Mouse (Mus musculus) lung, postnatal 36 days (tissue): Measurements from ENCODE around the gene Pafah1b1.

Source experiments
- DNase-seq: peaks from one replicate; pipeline ENCODE4 v3.0.0; 2022; ENCODE audit warnings: mixed read lengths

Gene Pafah1b1

DNA sequence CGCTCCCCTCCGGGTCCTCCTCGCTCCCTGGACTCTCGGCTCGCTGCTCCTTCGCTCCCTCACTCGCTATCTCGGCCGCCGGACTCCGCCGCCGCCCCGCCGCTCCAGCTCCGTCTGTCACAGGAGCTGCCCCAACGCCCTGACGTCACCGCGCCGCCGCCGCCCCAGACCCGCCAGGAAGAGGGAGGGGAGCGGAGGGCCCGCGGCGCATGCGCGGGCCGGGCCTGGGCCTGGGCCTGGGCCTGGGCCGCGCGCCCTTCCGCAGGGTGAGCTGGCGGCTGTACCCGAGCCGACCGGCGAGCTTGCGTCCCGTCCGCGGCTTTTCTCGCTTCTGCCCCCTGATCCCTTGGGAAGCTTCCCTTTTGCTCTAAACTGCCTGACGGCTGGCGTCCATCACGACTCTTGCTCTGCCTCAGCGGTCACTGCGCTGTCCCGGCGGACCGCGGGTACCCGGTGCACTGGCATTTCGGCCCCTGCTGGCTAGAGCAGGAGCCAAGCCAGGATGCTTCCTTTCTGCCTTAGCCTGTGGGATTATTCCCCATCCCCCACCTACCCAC lies at the start of gene Pafah1b1:
TSS of gene Pafah1b1 (minus strand) at position 436 of the 557 bp plus-strand sequence.
- peak; percentile 96 for DNase-seq

GRCm38 (mm10) chr11:74772386-74772785 lies 47.9 kb upstream of the Pafah1b1 start:
- DNase-seq: no peak

- DNase-seq: no peak
These were observed 47.2 kb upstream of the Pafah1b1 start for GRCm38 (mm10) chr11:74771650-74772049.

DNA sequence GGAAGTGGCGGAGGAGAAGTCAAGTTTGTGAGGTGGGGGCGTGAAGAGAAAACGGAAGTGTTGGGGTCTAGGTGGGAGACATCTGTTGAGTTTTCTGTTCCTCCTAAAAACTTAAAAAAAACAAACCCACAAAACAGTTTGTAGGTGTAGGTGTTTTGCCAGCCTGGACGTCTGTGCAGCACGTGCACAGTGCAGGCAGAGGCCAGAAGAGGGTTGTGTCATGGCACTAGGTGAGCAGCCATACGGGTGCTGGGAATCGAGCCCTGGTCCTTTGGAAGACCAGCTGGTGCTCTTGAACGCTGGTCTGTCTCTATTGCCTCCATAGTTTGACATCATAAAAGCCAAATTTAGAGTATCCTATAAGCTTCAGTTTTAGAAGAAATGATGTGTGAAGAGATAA lies 46.8 kb upstream of the Pafah1b1 start:
- DNase-seq: no peak

GRCm38 (mm10) chr11:74770595-74771207 lies 46.2 kb upstream of the Pafah1b1 start, which contains the start of gene Mettl16:
Gene Mettl16, plus strand, starts transcription at chr11:74770830.
- peak; percentile 97 for DNase-seq

- DNase-seq: no peak
These were observed 45.6 kb upstream of the Pafah1b1 start for GRCm38 (mm10) chr11:74770037-74770436.

GRCm38 (mm10) chr11:74768045-74768444 lies 43.6 kb upstream of the Pafah1b1 start:
- DNase-seq: peak; percentile 70

DNA sequence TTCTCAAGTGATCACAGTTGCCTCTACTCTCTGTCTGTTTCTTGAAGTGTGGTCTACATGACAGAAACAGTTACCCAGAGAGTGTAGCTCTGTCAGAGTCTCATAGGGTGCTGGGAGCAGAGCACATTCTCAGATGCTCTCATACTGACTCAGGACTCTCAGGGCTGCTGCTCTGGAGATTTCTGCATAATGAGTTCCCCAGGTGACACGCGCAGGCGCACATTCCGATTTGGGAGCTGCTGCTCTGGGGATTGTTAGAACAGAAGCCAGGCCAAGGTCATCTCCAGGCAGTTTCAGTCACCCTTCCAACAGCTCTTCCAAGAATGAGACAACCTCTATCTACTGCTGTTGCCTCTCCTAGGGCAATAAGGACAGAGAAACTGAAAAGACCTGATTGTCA lies 43.0 kb upstream of the Pafah1b1 start:
- no peak for DNase-seq

DNA sequence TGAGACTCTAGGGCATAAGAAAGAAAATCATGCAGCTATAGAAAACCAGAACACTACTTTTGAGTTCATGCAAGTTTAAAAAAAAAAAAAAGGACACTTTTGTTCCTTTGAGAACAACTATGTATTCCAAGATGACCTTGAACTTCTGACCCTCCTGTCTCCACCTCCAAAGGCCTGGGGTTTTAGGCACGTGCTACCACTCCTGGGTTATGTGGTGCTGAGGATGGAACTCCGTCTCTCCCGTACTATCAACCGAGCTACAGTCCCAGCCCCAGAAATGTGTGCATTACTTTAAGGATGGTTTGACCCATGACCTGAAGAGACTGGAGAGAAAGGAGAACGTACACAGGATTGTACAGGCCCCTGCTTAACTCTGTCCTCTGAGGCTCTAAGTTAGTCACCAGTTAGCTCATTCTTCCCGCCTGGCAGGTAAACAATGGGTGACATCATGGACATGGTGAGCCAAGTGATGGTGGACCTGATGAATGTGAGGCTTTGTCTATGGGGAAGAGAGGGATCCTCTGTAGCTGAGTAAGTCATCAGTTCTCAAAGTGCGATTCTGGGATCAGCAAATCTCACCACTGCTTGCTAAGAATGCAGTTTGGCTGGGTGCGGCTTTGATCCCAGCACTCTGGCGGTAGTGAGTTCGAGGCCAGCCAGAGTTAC lies 39.6 kb upstream of the Pafah1b1 start:
- DNase-seq: no peak

- DNase-seq: no peak
These were observed 36.7 kb upstream of the Pafah1b1 start for GRCm38 (mm10) chr11:74761011-74761705.

- DNase-seq: peak; percentile 89
These were observed 32.2 kb upstream of the Pafah1b1 start for GRCm38 (mm10) chr11:74756631-74757030.

- DNase-seq: no peak
These were observed 27.0 kb upstream of the Pafah1b1 start for GRCm38 (mm10) chr11:74751352-74752066.

DNA sequence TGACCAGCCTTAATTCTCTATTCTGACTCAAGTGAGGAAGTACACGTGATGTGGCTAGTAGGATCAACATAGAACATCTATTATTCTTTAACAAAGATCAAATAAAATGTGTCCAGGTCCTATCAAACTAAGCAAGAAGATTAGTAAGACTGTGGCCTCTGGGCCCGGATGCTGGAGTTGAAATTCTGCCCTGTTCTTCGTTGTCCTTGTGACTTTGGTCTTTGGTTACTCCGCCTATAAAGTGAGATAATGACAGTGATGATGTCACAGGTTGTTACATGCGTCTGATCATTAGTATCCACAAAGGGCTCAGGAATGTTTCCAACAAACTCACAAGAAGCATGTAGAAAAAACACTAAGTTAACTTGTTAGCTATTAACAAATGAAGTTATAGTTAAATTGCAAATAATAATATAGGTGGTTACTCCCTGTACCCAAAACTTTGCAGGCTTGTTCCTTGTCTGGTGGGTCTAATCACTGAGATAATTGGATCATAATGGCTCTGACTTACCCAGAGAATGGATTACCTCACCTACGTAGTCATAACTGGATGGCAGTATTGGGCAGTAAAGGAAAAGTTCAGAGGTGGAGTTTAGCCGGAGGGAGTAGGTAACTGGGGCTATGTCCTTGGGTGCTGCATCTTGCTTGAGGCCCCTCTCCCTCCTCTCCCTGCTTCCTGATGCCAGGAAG lies 26.3 kb upstream of the Pafah1b1 start:
- DNase-seq: no peak

DNA sequence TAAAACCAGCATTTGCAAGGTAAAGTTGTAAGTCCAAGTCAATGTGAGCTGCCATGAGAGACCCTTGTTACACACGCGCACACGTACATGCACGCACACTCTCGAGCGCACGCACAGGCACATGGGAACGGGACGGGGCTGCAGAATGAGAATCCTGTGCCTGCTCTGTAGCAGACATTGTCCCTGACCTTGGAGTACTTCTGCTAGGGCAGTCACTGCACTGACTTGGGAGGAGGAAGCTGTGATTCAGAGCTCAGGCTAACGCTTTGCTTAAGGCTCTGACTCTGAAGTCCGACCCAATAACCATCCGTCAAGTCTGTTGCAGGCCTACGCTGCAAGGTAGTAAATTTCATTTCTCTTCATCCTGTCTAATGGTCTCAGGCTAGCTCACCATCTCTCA lies 24.8 kb upstream of the Pafah1b1 start:
- DNase-seq: no peak

DNA sequence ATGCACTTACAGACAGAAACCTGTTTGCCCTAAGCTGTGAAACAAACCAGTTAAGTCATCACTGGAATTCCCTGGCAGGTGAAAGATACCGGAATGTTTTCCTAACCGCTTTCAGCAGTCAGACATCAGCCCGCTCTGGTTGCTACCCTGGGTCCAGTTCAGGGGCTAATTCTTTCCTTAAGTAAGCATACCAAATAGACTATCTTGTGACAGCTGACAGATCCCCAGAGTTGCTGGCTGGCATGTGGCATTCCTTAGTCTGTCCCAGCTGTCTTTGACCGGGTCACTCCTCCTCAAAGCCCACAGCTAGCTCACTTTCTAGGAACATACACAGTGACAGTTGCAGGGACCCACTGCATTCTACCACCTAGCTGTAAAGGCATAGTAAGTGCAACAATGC lies 23.6 kb upstream of the Pafah1b1 start:
- DNase-seq: peak; percentile 8

GRCm38 (mm10) chr11:74737861-74738260 lies 13.4 kb upstream of the Pafah1b1 start:
- no peak for DNase-seq

DNA sequence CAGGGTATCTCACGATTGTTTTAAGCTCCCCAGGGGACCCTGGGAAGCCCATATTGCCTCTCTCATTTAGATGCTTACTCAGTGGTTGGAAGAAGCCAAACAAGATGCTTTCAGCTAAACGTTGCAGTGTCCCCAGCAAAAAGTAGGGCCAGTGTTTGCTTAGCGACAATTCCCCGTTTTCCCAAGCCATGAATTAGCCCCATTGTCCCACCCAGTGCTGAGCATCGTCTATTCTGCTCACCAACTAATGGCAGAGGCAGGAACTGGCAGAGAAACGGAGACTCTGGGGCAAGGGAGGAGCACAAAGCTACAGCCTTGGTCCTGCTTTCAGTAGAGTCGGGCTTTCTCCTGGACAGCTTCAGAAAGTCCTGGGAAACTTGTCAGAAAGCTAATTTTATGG lies 10.4 kb upstream of the Pafah1b1 start:
- no peak for DNase-seq

GRCm38 (mm10) chr11:74725181-74725580 lies 711 bp upstream of the Pafah1b1 start:
- DNase-seq: peak; percentile 24

- DNase-seq: peak; percentile 86
These were observed 874 bp downstream of the Pafah1b1 start for GRCm38 (mm10) chr11:74723357-74724234.

DNA sequence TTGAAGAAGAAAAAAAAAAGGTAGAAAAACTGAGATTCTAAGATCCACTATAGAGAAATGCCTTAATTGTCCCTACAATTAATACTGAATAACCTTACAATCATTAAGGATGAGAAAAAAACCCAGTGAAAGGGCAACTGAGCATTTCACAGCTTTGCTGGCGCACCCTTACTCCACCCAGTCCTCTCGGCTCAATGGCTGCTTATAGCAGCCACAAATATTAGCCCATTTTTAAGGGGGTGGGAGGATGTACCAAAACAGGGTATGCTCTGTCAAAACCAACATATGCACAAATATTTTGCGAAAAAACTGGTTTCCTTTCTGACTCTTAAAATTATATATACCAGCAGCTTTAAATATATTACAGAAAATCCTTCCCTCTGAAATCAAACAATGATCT lies 2.5 kb downstream of the Pafah1b1 start:
- DNase-seq: no peak

DNA sequence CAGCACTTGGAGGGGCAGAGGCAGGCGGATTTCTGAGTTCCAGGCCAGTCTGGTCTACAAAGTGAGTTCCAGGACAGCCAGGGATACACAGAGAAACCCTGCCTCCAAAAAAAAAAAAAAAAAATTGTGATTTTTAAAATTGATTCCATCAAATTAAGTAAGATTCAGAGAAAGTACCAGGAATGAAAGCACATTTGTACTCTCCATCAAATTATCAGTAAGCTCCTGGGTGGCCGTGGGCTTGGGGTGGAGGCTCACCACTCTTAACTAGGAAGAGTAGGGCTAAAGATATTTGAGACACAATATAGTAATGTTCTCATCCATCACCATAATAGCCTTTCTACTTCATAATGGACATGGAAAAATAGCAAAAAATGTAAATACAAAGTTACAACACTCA lies 3.3 kb downstream of the Pafah1b1 start:
- no peak for DNase-seq
